Mouse (Mus musculus) limb, embryonic 13.5 days (tissue): ENCODE data around the gene Slc24a1. TPM values are rescaled to one million over a fixed set of nuclear protein-coding genes. Genes with fewer than 3 reads are reported as not detected.
"Not testable (repeated sequence)": the region's sequence is repeated elsewhere in the genome, so short reads cannot be mapped to it uniquely, and the experiment has no call there.

Experiments used
- ATAC-seq: fragments of 200-750 bp; cut with Nextera tagmentation; 2 replicates; pipeline ENCODE4 v1.8.0; 2017; ENCODE audit warnings: low read depth, moderate number of reproducible peaks, moderate TSS enrichment; ENCODE audit not compliant: low FRiP score
- H3K27ac ChIP-seq: fragments of 300-500 bp; sonication (generic); 2 replicates; pipeline ENCODE4 v1.5.1; 2015; ENCODE audit warnings: inconsistent platforms, mild to moderate bottlenecking, moderate library complexity
- H3K27me3 ChIP-seq: fragments of 300-500 bp; sonication (generic); 2 replicates; pipeline ENCODE4 v1.6.1; 2015; ENCODE audit warnings: mild to moderate bottlenecking, inconsistent platforms
- H3K36me3 ChIP-seq: fragments of 300-500 bp; sonication (generic); 2 replicates; pipeline ENCODE4 v1.6.1; 2015; ENCODE audit warnings: inconsistent platforms, mild to moderate bottlenecking, moderate library complexity
- H3K4me1 ChIP-seq: fragments of 300-500 bp; sonication (generic); 2 replicates; pipeline ENCODE4 v1.6.1; 2015; ENCODE audit warnings: inconsistent platforms
- H3K4me2 ChIP-seq: fragments of 300-500 bp; sonication (generic); replicated peaks from 2 replicates; pipeline ENCODE4 v1.6.1; 2015; ENCODE audit warnings: inconsistent platforms, mild to moderate bottlenecking, moderate library complexity
- H3K4me3 ChIP-seq: fragments of 300-500 bp; sonication (generic); 2 replicates; pipeline ENCODE4 v1.5.1; 2015; ENCODE audit warnings: moderate library complexity, mild to moderate bottlenecking, inconsistent platforms
- H3K9ac ChIP-seq: fragments of 300-500 bp; sonication (generic); 2 replicates; pipeline ENCODE4 v1.6.1; 2015; ENCODE audit warnings: mild to moderate bottlenecking, inconsistent platforms
- H3K9me3 ChIP-seq: fragments of 300-500 bp; sonication (generic); 2 replicates; pipeline ENCODE4 v1.6.1; 2016; ENCODE audit warnings: inconsistent platforms
- WGBS: fragments of 180-500 bp; shearing (Covaris S2); methylation state at CpG from one replicate; pipeline ENCODE4 v1.1.7; 2015; 5-methylcytosine and 5-hydroxymethylcytosine counted together
- polyA plus RNA-seq: library from polyadenylated mRNA; unstranded; fragments of >200 nt; fragmentation: Nextera tagmentation; extraction: Ambion mirVana; gene quantifications from 2 replicates; pipeline ENCODE4 v1.2.1, GENCODE M21; 2015

Slc24a1 gene
- 0.06 TPM in 1 of 2 replicates, not detected in the other for polyA plus RNA-seq

- Histone ChIP-seq H3K4me3 (no peak within 1 kb of the TSS), H3K4me1 (no peaks in the 10 kb centered on the region; the same call in 1 of the 2 replicates), H3K27ac (no peak within 1 kb of the TSS), H3K36me3 (no peaks in the 10 kb centered on the region), H3K4me2 (no peak within 1 kb of the TSS), H3K27me3 (peaks cover 70% of the 10 kb centered on the region), H3K9ac (no peak within 1 kb of the TSS), H3K9me3 (no peaks in the 10 kb centered on the region)
- no peak for ATAC-seq
- 30% methylated on average over 11 of the region's 11 CpGs for WGBS
Observed at GRCm38 (mm10) chr9:64951161-64951657, at the start of gene Slc24a1. TSS of gene Slc24a1 (minus strand) at chr9:64951607.

GRCm38 (mm10) chr9:64995464-64995863 is 44.1 kb upstream of the Slc24a1 start:
- H3K4me3 ChIP-seq, H3K4me1 ChIP-seq, H3K9me3 ChIP-seq, H3K27me3 ChIP-seq, ATAC-seq, H3K27ac ChIP-seq, H3K4me2 ChIP-seq, H3K9ac ChIP-seq: not testable (repeated sequence)
- peaks cover 77% of the 10 kb centered on the region for H3K36me3 ChIP-seq
- 88% methylated on average over 1 of the region's 1 CpGs for WGBS

GRCm38 (mm10) chr9:64990291-64990690 is 38.9 kb upstream of the Slc24a1 start:
- H3K4me1 ChIP-seq: no peaks in the 10 kb centered on the region
- H3K4me3 ChIP-seq: no peak overlapping the region
- no peak overlapping the region for H3K9ac ChIP-seq
- ATAC-seq: no peak
- no peaks in the 10 kb centered on the region for H3K9me3 ChIP-seq
- H3K27ac ChIP-seq: no peak overlapping the region
- H3K36me3 ChIP-seq: peaks cover 82% of the 10 kb centered on the region
- WGBS: 90% methylated on average over 7 of the region's 7 CpGs
- H3K4me2 ChIP-seq: no peak overlapping the region
- no peaks in the 10 kb centered on the region for H3K27me3 ChIP-seq

GRCm38 (mm10) chr9:64988443-64988842 is 37.0 kb upstream of the Slc24a1 start:
- H3K9me3 ChIP-seq: no peaks in the 10 kb centered on the region
- H3K4me3 ChIP-seq: no peak overlapping the region
- H3K27me3 ChIP-seq: no peaks in the 10 kb centered on the region
- H3K36me3 ChIP-seq: peaks cover 86% of the 10 kb centered on the region
- no peak overlapping the region for H3K9ac ChIP-seq
- ATAC-seq: no peak
- no peak overlapping the region for H3K4me2 ChIP-seq
- H3K4me1 ChIP-seq: no peaks in the 10 kb centered on the region
- 87% methylated on average over 6 of the region's 6 CpGs for WGBS
- no peak overlapping the region for H3K27ac ChIP-seq

- H3K4me1 ChIP-seq: no peaks in the 10 kb centered on the region
- no peak overlapping the region for H3K27ac ChIP-seq
- WGBS: 92% methylated on average over 2 of the region's 2 CpGs
- H3K4me2 ChIP-seq: no peak overlapping the region
- H3K4me3 ChIP-seq: no peak overlapping the region
- no peak for ATAC-seq
- H3K9ac ChIP-seq: no peak overlapping the region
- H3K36me3 ChIP-seq: peaks cover 91% of the 10 kb centered on the region
- H3K27me3 ChIP-seq: no peaks in the 10 kb centered on the region
- H3K9me3 ChIP-seq: no peaks in the 10 kb centered on the region
Observed at GRCm38 (mm10) chr9:64987651-64988050, 36.2 kb upstream of the Slc24a1 start.

- H3K36me3 ChIP-seq: peaks cover 93% of the 10 kb centered on the region
- 86% methylated on average over 9 of the region's 9 CpGs for WGBS
Observed at GRCm38 (mm10) chr9:64985807-64986206, 34.4 kb upstream of the Slc24a1 start.

GRCm38 (mm10) chr9:64985037-64985794 is 33.8 kb upstream of the Slc24a1 start:
- 80% methylated on average over 8 of the region's 8 CpGs for whole genome bisulfite sequencing
- no peak overlapping the region for H3K4me2 ChIP-seq
- H3K4me3 ChIP-seq: no peak overlapping the region
- H3K4me1 ChIP-seq: no peaks in the 10 kb centered on the region
- ATAC-seq: no peak
- no peaks in the 10 kb centered on the region for H3K9me3 ChIP-seq
- H3K27ac ChIP-seq: no peak overlapping the region
- no peak overlapping the region for H3K9ac ChIP-seq
- H3K27me3 ChIP-seq: no peaks in the 10 kb centered on the region
- peaks cover 93% of the 10 kb centered on the region for H3K36me3 ChIP-seq

More at GRCm38 (mm10) chr9:64985807-64986206, 34.4 kb upstream of the Slc24a1 start:
- ATAC-seq: no peak
- H3K27me3 ChIP-seq: no peaks in the 10 kb centered on the region
- no peaks in the 10 kb centered on the region for H3K9me3 ChIP-seq
- no peaks in the 10 kb centered on the region for H3K4me1 ChIP-seq
- H3K9ac ChIP-seq: no peak overlapping the region
- H3K27ac ChIP-seq: no peak overlapping the region
- H3K4me3 ChIP-seq: no peak overlapping the region
- no peak overlapping the region for H3K4me2 ChIP-seq

- no peaks in the 10 kb centered on the region for H3K9me3 ChIP-seq
- 75% methylated on average over 1 of the region's 1 CpGs for WGBS
- H3K36me3 ChIP-seq: peaks cover 98% of the 10 kb centered on the region
- no peak overlapping the region for H3K4me2 ChIP-seq
- no peak overlapping the region for H3K9ac ChIP-seq
- no peaks in the 10 kb centered on the region for H3K4me1 ChIP-seq
- no peak for ATAC-seq
- H3K27ac ChIP-seq: no peak overlapping the region
- no peaks in the 10 kb centered on the region for H3K27me3 ChIP-seq
- no peak overlapping the region for H3K4me3 ChIP-seq
Observed at GRCm38 (mm10) chr9:64981904-64982303, 30.5 kb upstream of the Slc24a1 start.

- ATAC-seq: no peak
- Histone ChIP-seq H3K27me3 (no peaks in the 10 kb centered on the region), H3K4me3 (no peak overlapping the region), H3K9me3 (no peaks in the 10 kb centered on the region), H3K4me1 (no peaks in the 10 kb centered on the region), H3K4me2 (no peak overlapping the region), H3K27ac (no peak overlapping the region), H3K36me3 (peaks cover 99% of the 10 kb centered on the region), H3K9ac (no peak overlapping the region)
- WGBS: 87% methylated on average over 3 of the region's 3 CpGs
Observed at GRCm38 (mm10) chr9:64980548-64980947, 29.1 kb upstream of the Slc24a1 start.

GRCm38 (mm10) chr9:64960978-64961320 is 9.5 kb upstream of the Slc24a1 start:
- WGBS: under 1% methylated on average over 17 of the region's 17 CpGs
- peak overlapping the region; percentile 81 for H3K4me2 ChIP-seq
- H3K4me1 ChIP-seq: peaks cover 8% of the 10 kb centered on the region
- H3K27ac ChIP-seq: peak overlapping the region; percentile 90
- H3K9ac ChIP-seq: peak overlapping the region; percentile 94
- peak overlapping the region; percentile 83 for H3K4me3 ChIP-seq
- peak; percentile 78 for ATAC-seq
- H3K36me3 ChIP-seq: peaks cover 33% of the 10 kb centered on the region
- no peaks in the 10 kb centered on the region for H3K27me3 ChIP-seq
- no peaks in the 10 kb centered on the region for H3K9me3 ChIP-seq

- ATAC-seq: peak; percentile 95
- H3K9ac ChIP-seq: peak within 1 kb of the TSS; percentile 94
- H3K27ac ChIP-seq: peak within 1 kb of the TSS; percentile 90
- H3K4me2 ChIP-seq: peak within 1 kb of the TSS; percentile 81
- H3K4me3 ChIP-seq: peak within 1 kb of the TSS; percentile 83
- WGBS: 3% methylated on average over 29 of the region's 29 CpGs
- no peaks in the 10 kb centered on the region for H3K9me3 ChIP-seq
- H3K36me3 ChIP-seq: peaks cover 27% of the 10 kb centered on the region
- H3K4me1 ChIP-seq: peaks cover 8% of the 10 kb centered on the region
- no peaks in the 10 kb centered on the region for H3K27me3 ChIP-seq
Observed at GRCm38 (mm10) chr9:64960117-64960977, 8.9 kb upstream of the Slc24a1 start, which contains the start of gene Ints14. TSS of gene Ints14 (plus strand) at chr9:64960905.

GRCm38 (mm10) chr9:64957276-64957675 is 5.9 kb upstream of the Slc24a1 start:
- Histone ChIP-seq H3K9ac (no peak overlapping the region), H3K27me3 (peaks cover 23% of the 10 kb centered on the region), H3K9me3 (no peaks in the 10 kb centered on the region), H3K36me3 (peaks cover 1% of the 10 kb centered on the region), H3K4me3 (no peak overlapping the region), H3K4me1 (peaks cover 8% of the 10 kb centered on the region), H3K4me2 (no peak overlapping the region), H3K27ac (no peak overlapping the region)
- WGBS: 85% methylated on average over 3 of the region's 3 CpGs
- ATAC-seq: no peak
